Mouse (Mus musculus): ENCODE data around the gene Podn.

Gene Podn

GRCm38 (mm10) chr4:108005328-108005727, 90.9 kb downstream of the Podn start:
- DNase-seq (ENCODE audit: low spot score), result no peak

- DNase-seq (ENCODE audit: low spot score), result no peak
Measured at GRCm38 (mm10) chr4:107999380-107999779, 96.9 kb downstream of the Podn start.

- DNase-seq (ENCODE audit: low spot score), result no peak
Measured at GRCm38 (mm10) chr4:107998641-107999332, 97.5 kb downstream of the Podn start.

GRCm38 (mm10) chr4:107996418-107996986, 99.7 kb downstream of the Podn start:
- DNase-seq (ENCODE audit: low spot score), result no peak

GRCm38 (mm10) chr4:107995727-107996126, 100.5 kb downstream of the Podn start:
- DNase-seq (ENCODE audit: low spot score), result no peak

- DNase-seq (ENCODE audit: low spot score), result no peak
Measured at GRCm38 (mm10) chr4:107995011-107995410, 101.2 kb downstream of the Podn start.

GRCm38 (mm10) chr4:107991879-107992278, 104.4 kb downstream of the Podn start:
- no peak for DNase-seq (ENCODE audit: low spot score)

- DNase-seq (ENCODE audit: low spot score), result no peak
Measured at GRCm38 (mm10) chr4:107990818-107991217, 105.4 kb downstream of the Podn start.

GRCm38 (mm10) chr4:107988931-107989330, 107.3 kb downstream of the Podn start:
- DNase-seq (ENCODE audit: low spot score), result peak; percentile 57

- no peak for DNase-seq (ENCODE audit: low spot score)
Measured at GRCm38 (mm10) chr4:107986386-107987168, 109.7 kb downstream of the Podn start.

GRCm38 (mm10) chr4:107985812-107986211, 110.4 kb downstream of the Podn start:
- DNase-seq (ENCODE audit: low spot score), result no peak

- DNase-seq (ENCODE audit: low spot score), result no peak
Measured at GRCm38 (mm10) chr4:107984282-107984981, 111.8 kb downstream of the Podn start.

GRCm38 (mm10) chr4:107983717-107984116, 112.5 kb downstream of the Podn start:
- DNase-seq (ENCODE audit: low spot score), result no peak

GRCm38 (mm10) chr4:107980002-107980600, 116.1 kb downstream of the Podn start:
- no peak for DNase-seq (ENCODE audit: low spot score)

GRCm38 (mm10) chr4:107979530-107979929, 116.7 kb downstream of the Podn start:
- DNase-seq (ENCODE audit: low spot score), result no peak

- no peak for DNase-seq (ENCODE audit: low spot score)
Measured at GRCm38 (mm10) chr4:107977593-107977992, 118.7 kb downstream of the Podn start.

- DNase-seq (ENCODE audit: low spot score), result no peak
Measured at GRCm38 (mm10) chr4:107975004-107975403, 121.2 kb downstream of the Podn start.

GRCm38 (mm10) chr4:107974527-107974926, 121.7 kb downstream of the Podn start:
- no peak for DNase-seq (ENCODE audit: low spot score)

GRCm38 (mm10) chr4:107971162-107971561, 125.1 kb downstream of the Podn start:
- DNase-seq (ENCODE audit: low spot score), result no peak

- DNase-seq (ENCODE audit: low spot score), result no peak
Measured at GRCm38 (mm10) chr4:107969781-107970180, 126.5 kb downstream of the Podn start.

- no peak for DNase-seq (ENCODE audit: low spot score)
Measured at GRCm38 (mm10) chr4:107967966-107968682, 128.1 kb downstream of the Podn start, which contains the start of gene Slc1a7. Gene Slc1a7 (plus strand): TSS chr4:107968332.
